Mouse (Mus musculus) kidney, postnatal 0 days (tissue): ENCODE data around the gene Olfr94. TPM values are rescaled to one million over a fixed set of nuclear protein-coding genes. Genes with fewer than 3 reads are reported as not detected.
A peak's percentile ranks its signal among the peaks of the same experiment; 100 is the strongest.

ENCODE experiments used
- ATAC-seq: fragments of 200-750 bp; cut with Nextera tagmentation; replicated peaks from 2 replicates; pipeline ENCODE4 v1.8.0; 2017; ENCODE audit warnings: low read depth, moderate number of reproducible peaks, moderate TSS enrichment, moderate library complexity; ENCODE audit not compliant: low FRiP score
- DNase-seq: peaks from one replicate; pipeline ENCODE4 v3.0.0-alpha.2; 2016; ENCODE audit warnings: low spot score
- H3K27ac ChIP-seq: fragments of 300-500 bp; sonication (generic); 2 replicates; pipeline ENCODE4 v1.5.1; 2014; ENCODE audit warnings: mild to moderate bottlenecking
- H3K27me3 ChIP-seq: fragments of 300-500 bp; sonication (generic); 2 replicates; pipeline ENCODE4 v1.6.1; 2014; ENCODE audit warnings: low read length, mixed read lengths; ENCODE audit not compliant: insufficient read depth
- H3K36me3 ChIP-seq: fragments of 300-500 bp; sonication (generic); 2 replicates; pipeline ENCODE4 v1.6.1; 2014; ENCODE audit warnings: low read length, mixed read lengths; ENCODE audit not compliant: insufficient read depth
- H3K4me1 ChIP-seq: fragments of 300-500 bp; sonication (generic); replicated peaks from 2 replicates; pipeline ENCODE4 v1.6.1; 2014; ENCODE audit warnings: antibody characterized with exemption, low read length, mixed read lengths; ENCODE audit not compliant: insufficient read depth
- H3K4me2 ChIP-seq: fragments of 300-500 bp; sonication (generic); 2 replicates; pipeline ENCODE4 v1.6.1; 2014; ENCODE audit warnings: mild to moderate bottlenecking, low read length, moderate library complexity, mixed read lengths
- H3K4me3 ChIP-seq: fragments of 300-500 bp; sonication (generic); replicated peaks from 2 replicates; pipeline ENCODE4 v1.5.1; 2014; ENCODE audit warnings: low read depth, low read length
- H3K9ac ChIP-seq: fragments of 300-500 bp; sonication (generic); 2 replicates; pipeline ENCODE4 v1.6.1; 2014; ENCODE audit warnings: low read depth, low read length
- H3K9me3 ChIP-seq: fragments of 300-500 bp; sonication (generic); replicated peaks from 2 replicates; pipeline ENCODE4 v1.6.1; 2016; ENCODE audit warnings: low read length, inconsistent platforms, mixed read lengths
- CTCF ChIP-seq: IDR thresholded peaks from 2 replicates; pipeline ENCODE4 v1.5.1; 2016; ENCODE audit warnings: antibody characterized with exemption, low read depth, mild to moderate bottlenecking, moderate library complexity
- WGBS: fragments of 180-500 bp; shearing (Covaris S2); extraction: QIAGEN DNeasy Blood & Tissue Kit; methylation state at CpG from one replicate; pipeline ENCODE4 v1.1.7; 2014; 5-methylcytosine and 5-hydroxymethylcytosine counted together
- polyA plus RNA-seq: library from polyadenylated mRNA; unstranded; fragments of >200 nt; fragmentation: Nextera tagmentation; extraction: Ambion mirVana; gene quantifications from 2 replicates; pipeline ENCODE4 v1.2.1, GENCODE M21; 2015

Gene Olfr94
- polyA plus RNA-seq, 1 experiment from 2014 or later: not detected

DNA sequence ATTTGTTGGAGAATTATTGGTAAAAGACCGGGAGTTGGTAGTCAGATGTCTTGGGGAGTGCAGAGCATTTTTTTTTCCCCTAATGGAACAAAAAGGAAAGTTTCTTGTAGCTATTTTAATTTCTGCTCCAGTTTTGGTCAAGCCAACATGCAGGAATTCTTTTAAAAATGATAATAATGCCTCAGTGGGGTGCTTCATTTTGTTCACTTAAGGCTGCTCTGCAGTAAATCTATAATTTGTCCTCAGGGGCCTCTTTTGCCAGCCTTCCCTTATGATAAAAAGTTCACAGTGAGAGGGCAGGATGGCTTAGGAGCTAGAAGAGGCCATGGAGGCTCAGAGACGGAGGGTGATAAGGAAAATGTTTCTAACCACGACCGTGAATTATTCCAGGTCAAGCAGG lies 19.1 kb upstream of the Olfr94 start, which contains the start of gene Olfr96:
Olfr96 (plus strand) TSS at position 301 of the 400 bp plus-strand sequence.
- WGBS: 65% methylated on average over 4 of the region's 4 CpGs
- TF ChIP-seq CTCF: no peak
- no peaks in the 10 kb centered on the region for H3K27me3 ChIP-seq

GRCm38 (mm10) chr17:37218486-37218885 lies 17.7 kb upstream of the Olfr94 start:
- 80% methylated on average over 3 of the region's 3 CpGs for WGBS
- no peak overlapping the region for H3K4me3 ChIP-seq
- no peaks in the 10 kb centered on the region for H3K4me1 ChIP-seq
- no peak for ATAC-seq
- TF ChIP-seq CTCF: no peak
- H3K9ac ChIP-seq: no peak overlapping the region
- H3K36me3 ChIP-seq: no peaks in the 10 kb centered on the region
- H3K27me3 ChIP-seq: no peaks in the 10 kb centered on the region
- no peak overlapping the region for H3K4me2 ChIP-seq
- DNase-seq: no peak
- H3K27ac ChIP-seq: no peak overlapping the region
- no peaks in the 10 kb centered on the region for H3K9me3 ChIP-seq

More for the DNA sequence above, 19.1 kb upstream of the Olfr94 start, which contains the start of gene Olfr96:
- Histone ChIP-seq H3K9me3 (no peaks in the 10 kb centered on the region), H3K4me3 (no peak within 1 kb of the TSS), H3K36me3 (no peaks in the 10 kb centered on the region), H3K27ac (no peak within 1 kb of the TSS), H3K4me1 (no peaks in the 10 kb centered on the region), H3K9ac (no peak within 1 kb of the TSS), H3K4me2 (no peak within 1 kb of the TSS)
- ATAC-seq (no peak), DNase-seq (no peak)

DNA sequence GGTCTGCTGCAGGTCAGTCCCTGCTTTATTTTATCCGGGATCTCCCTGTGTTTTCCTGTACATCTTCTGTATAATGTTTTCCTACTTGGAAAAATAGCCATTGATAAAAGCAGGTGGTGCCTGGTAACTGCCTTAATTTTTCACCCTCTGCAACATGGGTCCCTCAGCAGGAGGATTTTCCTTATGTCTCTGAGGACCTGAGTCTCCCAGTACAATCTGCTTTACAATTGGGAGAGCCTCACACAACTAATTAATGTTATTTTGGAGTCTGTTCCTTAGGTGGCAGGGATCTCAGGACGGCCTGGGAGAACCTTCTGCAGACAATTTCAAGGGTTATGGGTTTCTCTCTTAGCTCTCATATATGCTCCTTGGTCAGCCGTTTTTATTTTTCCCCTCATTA lies 12.2 kb upstream of the Olfr94 start, which contains the start of gene Olfr95:
Olfr95 (minus strand) TSS at position 101 of the 400 bp plus-strand sequence.
- H3K4me2 ChIP-seq: no peak within 1 kb of the TSS
- no peak for TF ChIP-seq CTCF
- WGBS: 71% methylated on average over 3 of the region's 3 CpGs

DNA sequence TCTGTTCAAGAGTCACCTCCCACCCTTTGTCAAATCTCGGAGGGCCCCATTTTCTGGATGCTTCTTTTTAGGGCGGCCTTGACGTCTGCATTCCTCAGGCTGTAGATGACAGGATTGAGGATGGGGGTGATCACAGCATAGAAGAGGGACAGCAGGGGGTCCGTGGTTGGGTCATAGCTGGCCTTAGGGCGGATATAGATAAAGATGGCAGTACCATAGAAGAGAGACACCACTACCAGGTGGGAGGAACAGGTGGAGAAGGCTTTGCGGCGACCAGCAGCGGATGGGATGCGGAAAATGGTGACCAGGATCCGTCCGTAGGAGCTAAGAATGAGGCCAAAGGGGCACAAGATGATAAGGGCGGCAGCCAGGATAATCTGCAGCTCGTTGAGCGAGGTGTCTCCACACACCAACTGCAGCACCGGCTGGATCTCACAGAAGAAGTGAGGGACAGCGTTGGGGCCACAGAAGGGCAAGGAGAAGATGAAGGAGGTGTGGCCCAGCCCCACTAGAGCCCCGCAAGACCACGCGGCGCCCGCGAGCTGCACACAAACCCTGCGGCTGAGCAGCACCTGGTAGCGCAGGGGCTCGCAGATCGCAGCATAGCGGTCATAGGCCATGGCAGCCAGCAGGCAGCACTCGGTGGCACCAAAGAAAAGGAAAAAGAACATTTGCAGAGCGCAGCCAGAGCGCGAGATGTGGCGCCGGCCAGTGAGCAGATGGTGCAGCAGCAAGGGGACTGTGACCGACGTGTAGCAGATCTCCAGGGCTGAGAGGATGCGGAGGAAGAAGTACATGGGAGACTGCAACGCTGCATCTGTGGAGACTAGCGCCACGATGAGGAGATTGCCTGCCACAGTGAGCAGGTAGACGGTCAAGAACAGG lies 10.3 kb upstream of the Olfr94 start:
- Histone ChIP-seq H3K4me2 (no peak overlapping the region), H3K36me3 (no peaks in the 10 kb centered on the region), H3K9me3 (no peaks in the 10 kb centered on the region), H3K9ac (no peak overlapping the region), H3K27me3 (peaks cover 10% of the 10 kb centered on the region), H3K4me3 (no peak overlapping the region), H3K27ac (no peak overlapping the region), H3K4me1 (no peaks in the 10 kb centered on the region)
- no peak for ATAC-seq
- WGBS: 23% methylated on average over 40 of the region's 40 CpGs
- no peak for DNase-seq
- TF ChIP-seq CTCF: no peak

More for the DNA sequence above, 12.2 kb upstream of the Olfr94 start, which contains the start of gene Olfr95:
- DNase-seq (no peak), ATAC-seq (no peak)
- H3K9me3 ChIP-seq: no peaks in the 10 kb centered on the region
- no peaks in the 10 kb centered on the region for H3K36me3 ChIP-seq
- no peak within 1 kb of the TSS for H3K4me3 ChIP-seq
- no peak within 1 kb of the TSS for H3K9ac ChIP-seq
- H3K4me1 ChIP-seq: no peaks in the 10 kb centered on the region
- H3K27ac ChIP-seq: no peak within 1 kb of the TSS
- H3K27me3 ChIP-seq: peaks cover 10% of the 10 kb centered on the region

DNA sequence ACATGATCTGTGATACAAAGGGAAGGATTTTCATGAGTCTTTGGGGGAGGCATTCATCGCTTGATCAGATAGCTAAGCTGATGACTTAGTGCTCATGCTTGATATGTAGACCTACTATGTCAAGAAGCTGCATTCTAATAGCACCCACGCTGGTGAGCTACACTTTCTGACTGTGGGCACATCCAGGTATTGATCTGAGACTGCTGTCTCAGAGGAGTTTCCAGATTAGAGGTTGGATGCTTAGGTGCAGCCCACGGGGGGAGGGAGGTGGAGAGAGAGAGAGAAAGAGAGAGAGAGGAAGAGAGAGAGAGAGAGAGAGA lies 3.1 kb upstream of the Olfr94 start:
- ATAC-seq: no peak
- no peak for TF ChIP-seq CTCF
- Histone ChIP-seq H3K9ac (no peak overlapping the region), H3K4me2 (no peak overlapping the region), H3K4me1 (no peaks in the 10 kb centered on the region), H3K4me3 (no peak overlapping the region), H3K36me3 (no peaks in the 10 kb centered on the region), H3K27ac (no peak overlapping the region), H3K27me3 (0 out of 2 replicates have a peak, but pooled peaks cover 6% of the 10 kb centered on the region), H3K9me3 (no peaks in the 10 kb centered on the region)
- WGBS: 25% methylated on average over 3 of the region's 3 CpGs
- DNase-seq: no peak

- Histone ChIP-seq H3K9me3 (no peaks in the 10 kb centered on the region), H3K27me3 (peaks cover 6% of the 10 kb centered on the region; the same call in 1 of the 2 replicates), H3K4me3 (no peak overlapping the region), H3K9ac (no peak overlapping the region), H3K27ac (no peak overlapping the region), H3K4me1 (no peaks in the 10 kb centered on the region), H3K36me3 (no peaks in the 10 kb centered on the region), H3K4me2 (no peak overlapping the region)
- WGBS: under 1% methylated on average over 4 of the region's 4 CpGs
- DNase-seq (peak; percentile 86), ATAC-seq (peak; percentile 81)
- TF ChIP-seq CTCF: peak; percentile 100
These were observed 2.6 kb upstream of the Olfr94 start for GRCm38 (mm10) chr17:37203206-37203916.
